Mouse (Mus musculus): Measurements from ENCODE around the gene Large2. TPM values are rescaled to one million over a fixed set of nuclear protein-coding genes. Genes with fewer than 3 reads are reported as not detected.

Large2 gene
- polyA plus RNA-seq, 1 experiment from 2014 or later: 8.7 TPM

- H3K27ac ChIP-seq (replicated peaks): no peak overlapping the region
- no peak overlapping the region for H3K4me2 ChIP-seq (replicated peaks; ENCODE audit: low read depth)
- ATAC-seq (ENCODE audit: low FRiP score, low TSS enrichment): no peak
- peaks cover 22% of the 10 kb centered on the region; the same call in 1 of the 2 replicates for H3K36me3 ChIP-seq (ENCODE audit: control insufficient read depth, insufficient read depth, low read length)
- H3K27me3 ChIP-seq (ENCODE audit: control insufficient read depth, insufficient read depth, low read length): no peaks in the 10 kb centered on the region
- H3K4me3 ChIP-seq (ENCODE audit: low read depth, low read length): no peak overlapping the region
- no peak overlapping the region for H3K9ac ChIP-seq (ENCODE audit: low read length)
- no peaks in the 10 kb centered on the region for H3K9me3 ChIP-seq (ENCODE audit: control insufficient read depth, low read length)
- WGBS: 74% methylated on average over 25 of the region's 25 CpGs
- H3K4me1 ChIP-seq (replicated peaks; ENCODE audit: control insufficient read depth, insufficient read depth): no peaks in the 10 kb centered on the region
- TF ChIP-seq CTCF (IDR thresholded peaks at IDR 0.05; ENCODE audit: low read depth): no peak
- no peak for TF ChIP-seq EP300 (optimal IDR thresholded peaks at IDR 0.05)
- no peak for DNase-seq (ENCODE audit: low spot score)
These were observed 14.4 kb downstream of the Large2 start for GRCm38 (mm10) chr2:92360186-92360823.

DNA sequence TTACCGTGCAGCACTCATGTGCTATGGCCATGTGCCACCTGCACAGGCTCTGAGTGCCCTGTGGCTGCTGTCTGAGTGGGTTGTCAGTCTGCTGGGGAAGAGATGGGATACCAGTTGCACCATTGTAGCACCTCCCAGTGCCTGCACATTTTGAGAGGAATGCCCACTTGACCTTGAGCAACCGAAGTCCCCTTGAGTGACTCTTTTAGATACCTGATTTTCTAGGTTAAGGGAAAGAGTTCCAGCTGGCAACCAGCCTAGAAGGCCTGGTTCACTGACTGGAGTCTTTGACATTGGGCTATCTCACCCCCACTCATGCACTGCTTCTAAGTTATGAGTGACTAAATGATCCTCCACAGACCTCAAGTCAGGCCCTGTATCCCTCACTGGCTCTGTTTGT lies 15.4 kb downstream of the Large2 start:
- ATAC-seq (ENCODE audit: low FRiP score, low TSS enrichment) (no peak), DNase-seq (ENCODE audit: low spot score) (no peak)
- Histone ChIP-seq H3K27me3 (ENCODE audit: control insufficient read depth, insufficient read depth, low read length) (no peaks in the 10 kb centered on the region), H3K27ac (replicated peaks) (no peak overlapping the region), H3K36me3 (ENCODE audit: control insufficient read depth, insufficient read depth, low read length) (peaks cover 22% of the 10 kb centered on the region; the same call in 1 of the 2 replicates), H3K9me3 (ENCODE audit: control insufficient read depth, low read length) (no peaks in the 10 kb centered on the region), H3K4me1 (replicated peaks; ENCODE audit: control insufficient read depth, insufficient read depth) (no peaks in the 10 kb centered on the region), H3K4me3 (ENCODE audit: low read depth, low read length) (no peak overlapping the region), H3K9ac (ENCODE audit: low read length) (no peak overlapping the region), H3K4me2 (replicated peaks; ENCODE audit: low read depth) (no peak overlapping the region)
- WGBS: 79% methylated on average over 2 of the region's 2 CpGs
- no peak for TF ChIP-seq EP300 (optimal IDR thresholded peaks at IDR 0.05)

GRCm38 (mm10) chr2:92354224-92354623 lies 20.4 kb downstream of the Large2 start:
- peaks cover 15% of the 10 kb centered on the region; the same call in 1 of the 2 replicates for H3K36me3 ChIP-seq (ENCODE audit: control insufficient read depth, insufficient read depth, low read length)
- H3K27me3 ChIP-seq (ENCODE audit: control insufficient read depth, insufficient read depth, low read length): no peaks in the 10 kb centered on the region
- no peak overlapping the region for H3K4me2 ChIP-seq (replicated peaks; ENCODE audit: low read depth)
- no peak overlapping the region for H3K9ac ChIP-seq (ENCODE audit: low read length)
- H3K27ac ChIP-seq (replicated peaks): no peak overlapping the region
- DNase-seq (ENCODE audit: low spot score) (no peak), ATAC-seq (ENCODE audit: low FRiP score, low TSS enrichment) (no peak)
- H3K4me3 ChIP-seq (ENCODE audit: low read depth, low read length): no peak overlapping the region
- H3K4me1 ChIP-seq (replicated peaks; ENCODE audit: control insufficient read depth, insufficient read depth): no peaks in the 10 kb centered on the region
- 62% methylated on average over 6 of the region's 6 CpGs for WGBS
- H3K9me3 ChIP-seq (ENCODE audit: control insufficient read depth, low read length): no peaks in the 10 kb centered on the region
- TF ChIP-seq EP300 (optimal IDR thresholded peaks at IDR 0.05): no peak
- no peak for TF ChIP-seq CTCF (IDR thresholded peaks at IDR 0.05; ENCODE audit: low read depth)

GRCm38 (mm10) chr2:92353402-92353801 lies 21.3 kb downstream of the Large2 start:
- no peaks in the 10 kb centered on the region for H3K27me3 ChIP-seq (ENCODE audit: control insufficient read depth, insufficient read depth, low read length)
- peaks cover 11% of the 10 kb centered on the region; the same call in 1 of the 2 replicates for H3K36me3 ChIP-seq (ENCODE audit: control insufficient read depth, insufficient read depth, low read length)
- WGBS: 79% methylated on average over 5 of the region's 5 CpGs
- DNase-seq (ENCODE audit: low spot score) (no peak), ATAC-seq (ENCODE audit: low FRiP score, low TSS enrichment) (no peak)
- no peaks in the 10 kb centered on the region for H3K4me1 ChIP-seq (replicated peaks; ENCODE audit: control insufficient read depth, insufficient read depth)
- H3K9ac ChIP-seq (ENCODE audit: low read length): no peak overlapping the region
- no peaks in the 10 kb centered on the region for H3K9me3 ChIP-seq (ENCODE audit: control insufficient read depth, low read length)
- TF ChIP-seq EP300 (optimal IDR thresholded peaks at IDR 0.05) (no peak), CTCF (IDR thresholded peaks at IDR 0.05; ENCODE audit: low read depth) (no peak)
- H3K4me2 ChIP-seq (replicated peaks; ENCODE audit: low read depth): no peak overlapping the region
- no peak overlapping the region for H3K27ac ChIP-seq (replicated peaks)
- H3K4me3 ChIP-seq (ENCODE audit: low read depth, low read length): no peak overlapping the region

GRCm38 (mm10) chr2:92350686-92351085 lies 24.0 kb downstream of the Large2 start:
- WGBS: 53% methylated on average over 5 of the region's 5 CpGs
- peaks cover 10% of the 10 kb centered on the region; the same call in 1 of the 2 replicates for H3K36me3 ChIP-seq (ENCODE audit: control insufficient read depth, insufficient read depth, low read length)
- H3K4me2 ChIP-seq (replicated peaks; ENCODE audit: low read depth): no peak overlapping the region
- DNase-seq (ENCODE audit: low spot score) (no peak), ATAC-seq (ENCODE audit: low FRiP score, low TSS enrichment) (no peak)
- H3K27ac ChIP-seq (replicated peaks): no peak overlapping the region
- H3K9ac ChIP-seq (ENCODE audit: low read length): no peak overlapping the region
- no peaks in the 10 kb centered on the region for H3K27me3 ChIP-seq (ENCODE audit: control insufficient read depth, insufficient read depth, low read length)
- H3K9me3 ChIP-seq (ENCODE audit: control insufficient read depth, low read length): no peaks in the 10 kb centered on the region
- no peak for TF ChIP-seq EP300 (optimal IDR thresholded peaks at IDR 0.05)
- TF ChIP-seq CTCF (IDR thresholded peaks at IDR 0.05; ENCODE audit: low read depth): no peak
- no peaks in the 10 kb centered on the region for H3K4me1 ChIP-seq (replicated peaks; ENCODE audit: control insufficient read depth, insufficient read depth)
- H3K4me3 ChIP-seq (ENCODE audit: low read depth, low read length): no peak overlapping the region

DNA sequence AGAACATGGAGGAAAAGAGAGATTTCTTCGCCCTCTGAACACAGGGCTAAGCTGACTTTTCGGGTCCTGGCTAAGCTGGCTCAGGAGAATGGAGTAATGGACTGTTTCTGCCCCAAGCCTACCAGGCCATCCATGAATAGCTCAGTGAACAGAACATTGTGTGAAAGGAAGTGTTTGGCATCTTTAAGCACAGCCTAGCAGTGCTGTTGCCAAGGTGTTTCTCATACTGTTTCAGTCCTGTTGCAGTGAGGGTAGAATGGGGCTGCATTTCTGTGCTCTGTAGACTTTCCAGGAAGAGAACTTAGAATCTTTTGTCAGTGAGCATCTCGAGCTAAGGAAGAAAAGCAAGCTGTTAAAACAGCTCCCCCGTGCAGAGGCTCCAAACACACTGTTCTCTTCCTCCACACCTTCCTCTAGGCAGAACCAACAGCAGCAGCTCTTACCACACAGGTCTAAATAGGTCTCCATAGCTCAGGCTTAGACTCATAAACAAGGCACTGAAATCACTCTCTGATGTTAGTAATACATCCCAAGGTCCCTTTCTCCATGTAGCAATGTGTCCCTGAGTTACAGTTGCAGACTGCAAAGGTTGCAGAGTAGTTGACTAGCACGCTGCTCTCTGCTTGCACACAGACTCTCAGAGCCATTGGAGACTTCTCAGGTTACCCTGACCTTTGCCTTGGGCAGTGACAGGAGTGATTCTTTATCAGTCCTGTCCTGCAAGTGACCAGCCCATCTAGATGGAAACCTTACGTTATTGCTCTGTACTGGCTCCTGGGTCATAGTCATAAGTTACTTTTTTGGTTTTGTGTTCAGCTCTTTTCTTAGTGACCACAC lies 24.9 kb downstream of the Large2 start:
- H3K36me3 ChIP-seq (ENCODE audit: control insufficient read depth, insufficient read depth, low read length): peaks cover 12% of the 10 kb centered on the region; the same call in 1 of the 2 replicates
- no peak for ATAC-seq (ENCODE audit: low FRiP score, low TSS enrichment)
- 56% methylated on average over 6 of the region's 6 CpGs for WGBS
- H3K4me3 ChIP-seq (ENCODE audit: low read depth, low read length): no peak overlapping the region
- no peak overlapping the region for H3K27ac ChIP-seq (replicated peaks)
- no peak overlapping the region for H3K4me2 ChIP-seq (replicated peaks; ENCODE audit: low read depth)
- no peak for DNase-seq (ENCODE audit: low spot score)
- TF ChIP-seq EP300 (optimal IDR thresholded peaks at IDR 0.05): no peak
- TF ChIP-seq CTCF (IDR thresholded peaks at IDR 0.05; ENCODE audit: low read depth): no peak
- no peak overlapping the region for H3K9ac ChIP-seq (ENCODE audit: low read length)
- H3K27me3 ChIP-seq (ENCODE audit: control insufficient read depth, insufficient read depth, low read length): no peaks in the 10 kb centered on the region
- no peaks in the 10 kb centered on the region for H3K4me1 ChIP-seq (replicated peaks; ENCODE audit: control insufficient read depth, insufficient read depth)
- H3K9me3 ChIP-seq (ENCODE audit: control insufficient read depth, low read length): no peaks in the 10 kb centered on the region
